Mouse (Mus musculus): ENCODE measurements around the gene Exoc6. TPM values are rescaled to one million over a fixed set of nuclear protein-coding genes. Genes with fewer than 3 reads are reported as not detected.
A peak's percentile ranks its signal among the peaks of the same experiment; 100 is the strongest.

The Exoc6 gene
- polyA plus RNA-seq, 1 experiment: 1.4 TPM

- H3K27me3 ChIP-seq (ENCODE audit: control insufficient read depth): no peaks in the 10 kb centered on the region
- peak overlapping the region; percentile 28 for H3K4me3 ChIP-seq (replicated peaks)
- H3K9me3 ChIP-seq (ENCODE audit: control insufficient read depth, low read length): no peaks in the 10 kb centered on the region
- peaks cover 73% of the 10 kb centered on the region for H3K4me1 ChIP-seq (ENCODE audit: control insufficient read depth)
- H3K36me3 ChIP-seq (ENCODE audit: control insufficient read depth): peaks cover 14% of the 10 kb centered on the region
- TF ChIP-seq GATA1 (IDR thresholded peaks at IDR 0.05; ENCODE audit: low read length): no peak
- no peak for TF ChIP-seq TAL1 (IDR thresholded peaks at IDR 0.05; ENCODE audit: low read length)
Measured at GRCm38 (mm10) chr19:37561106-37561892, 11.1 kb downstream of the Exoc6 start.

GRCm38 (mm10) chr19:37563763-37564162, 13.5 kb downstream of the Exoc6 start:
- Histone ChIP-seq H3K9me3 (ENCODE audit: control insufficient read depth, low read length) (no peaks in the 10 kb centered on the region), H3K4me1 (ENCODE audit: control insufficient read depth) (peaks cover 54% of the 10 kb centered on the region), H3K27me3 (ENCODE audit: control insufficient read depth) (no peaks in the 10 kb centered on the region), H3K4me3 (replicated peaks) (no peak overlapping the region), H3K36me3 (ENCODE audit: control insufficient read depth) (peaks cover 18% of the 10 kb centered on the region)
- no peak for TF ChIP-seq TAL1 (IDR thresholded peaks at IDR 0.05; ENCODE audit: low read length)
- TF ChIP-seq GATA1 (IDR thresholded peaks at IDR 0.05; ENCODE audit: low read length): no peak

DNA sequence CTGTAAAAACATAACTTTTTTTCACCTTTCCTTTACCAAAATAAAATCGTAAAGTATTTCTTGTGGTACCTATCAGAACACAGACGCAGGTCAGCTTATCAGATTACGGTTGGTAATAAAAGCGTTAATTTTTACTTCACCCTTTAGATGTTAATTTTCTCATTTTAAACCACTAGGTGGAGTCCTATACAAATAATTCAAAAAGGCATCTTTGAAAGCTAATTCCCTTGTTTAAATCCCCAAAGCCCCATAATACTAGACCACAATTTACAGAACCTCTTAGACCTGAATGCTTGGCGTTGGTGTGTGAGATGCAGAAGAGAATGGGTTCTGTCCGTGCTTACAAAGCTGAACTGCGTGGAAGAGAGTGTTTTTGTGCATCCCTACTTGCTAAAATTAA, 15.6 kb downstream of the Exoc6 start:
- peaks cover 37% of the 10 kb centered on the region for H3K4me1 ChIP-seq (ENCODE audit: control insufficient read depth)
- H3K27me3 ChIP-seq (ENCODE audit: control insufficient read depth): no peaks in the 10 kb centered on the region
- H3K9me3 ChIP-seq (ENCODE audit: control insufficient read depth, low read length): no peaks in the 10 kb centered on the region
- TF ChIP-seq TAL1 (IDR thresholded peaks at IDR 0.05; ENCODE audit: low read length) (no peak), GATA1 (IDR thresholded peaks at IDR 0.05; ENCODE audit: low read length) (no peak)
- H3K36me3 ChIP-seq (ENCODE audit: control insufficient read depth): peaks cover 19% of the 10 kb centered on the region
- H3K4me3 ChIP-seq (replicated peaks): no peak overlapping the region

DNA sequence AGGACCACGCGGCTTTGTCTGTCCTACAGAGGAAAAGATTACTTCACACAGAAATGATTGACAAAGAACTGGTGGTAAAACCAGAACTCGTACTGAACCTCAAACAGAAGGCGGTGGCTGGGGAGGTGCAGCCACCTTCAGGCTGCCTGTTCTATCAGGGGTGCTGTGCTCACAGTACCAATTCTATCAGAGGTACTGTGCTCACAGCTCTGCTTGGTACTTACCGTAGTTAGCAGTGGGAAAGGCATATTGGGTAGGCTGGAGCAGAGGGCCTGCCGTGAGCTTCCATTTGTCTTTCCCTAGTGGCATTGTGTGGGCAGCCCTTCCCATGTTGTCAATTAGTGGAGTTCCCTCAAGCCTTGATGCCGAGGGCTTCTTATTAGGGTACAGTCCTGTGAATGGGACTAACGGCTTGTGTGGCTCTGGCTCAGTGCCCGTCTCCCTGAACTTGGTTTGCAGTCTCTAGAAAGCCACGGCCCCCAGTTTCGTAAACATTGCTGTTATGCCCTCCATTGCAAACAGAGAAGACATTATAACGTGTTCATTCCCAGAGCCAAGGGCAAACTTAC, 19.1 kb downstream of the Exoc6 start:
- Histone ChIP-seq H3K36me3 (ENCODE audit: control insufficient read depth) (peaks cover 45% of the 10 kb centered on the region), H3K9me3 (ENCODE audit: control insufficient read depth, low read length) (no peaks in the 10 kb centered on the region), H3K4me3 (replicated peaks) (no peak overlapping the region), H3K4me1 (ENCODE audit: control insufficient read depth) (peaks cover 11% of the 10 kb centered on the region), H3K27me3 (ENCODE audit: control insufficient read depth) (no peaks in the 10 kb centered on the region)
- TF ChIP-seq TAL1 (IDR thresholded peaks at IDR 0.05; ENCODE audit: low read length): no peak
- no peak for TF ChIP-seq GATA1 (IDR thresholded peaks at IDR 0.05; ENCODE audit: low read length)

GRCm38 (mm10) chr19:37570966-37571718, 20.9 kb downstream of the Exoc6 start:
- Histone ChIP-seq H3K4me3 (replicated peaks) (no peak overlapping the region), H3K36me3 (ENCODE audit: control insufficient read depth) (peaks cover 50% of the 10 kb centered on the region), H3K9me3 (ENCODE audit: control insufficient read depth, low read length) (no peaks in the 10 kb centered on the region), H3K27me3 (ENCODE audit: control insufficient read depth) (no peaks in the 10 kb centered on the region), H3K4me1 (ENCODE audit: control insufficient read depth) (peaks cover 8% of the 10 kb centered on the region)
- no peak for TF ChIP-seq TAL1 (IDR thresholded peaks at IDR 0.05; ENCODE audit: low read length)
- no peak for TF ChIP-seq GATA1 (IDR thresholded peaks at IDR 0.05; ENCODE audit: low read length)

DNA sequence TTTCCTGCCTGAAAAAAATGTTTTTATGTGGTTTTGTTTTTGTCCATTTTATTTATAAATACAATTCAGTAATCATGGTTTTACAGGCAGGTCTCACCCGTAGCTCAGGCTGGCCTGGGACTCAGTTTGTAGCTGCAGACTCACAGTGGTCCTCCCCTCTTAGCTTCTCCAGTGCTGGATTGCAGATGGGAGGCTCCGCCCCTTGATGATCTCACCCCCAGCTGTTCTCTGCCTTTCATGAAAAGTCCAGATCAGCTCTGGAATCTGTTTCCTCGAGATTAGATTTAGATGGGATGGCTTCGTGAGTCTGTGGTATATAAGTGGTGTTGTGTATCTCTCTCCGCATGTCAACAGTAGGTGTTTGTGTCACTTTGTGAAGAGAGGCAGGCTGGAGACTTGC, 24.6 kb downstream of the Exoc6 start:
- TF ChIP-seq GATA1 (IDR thresholded peaks at IDR 0.05; ENCODE audit: low read length): no peak
- no peak for TF ChIP-seq TAL1 (IDR thresholded peaks at IDR 0.05; ENCODE audit: low read length)
- Histone ChIP-seq H3K36me3 (ENCODE audit: control insufficient read depth) (peaks cover 69% of the 10 kb centered on the region), H3K27me3 (ENCODE audit: control insufficient read depth) (no peaks in the 10 kb centered on the region), H3K4me1 (ENCODE audit: control insufficient read depth) (no peaks in the 10 kb centered on the region), H3K9me3 (ENCODE audit: control insufficient read depth, low read length) (no peaks in the 10 kb centered on the region), H3K4me3 (replicated peaks) (no peak overlapping the region)

DNA sequence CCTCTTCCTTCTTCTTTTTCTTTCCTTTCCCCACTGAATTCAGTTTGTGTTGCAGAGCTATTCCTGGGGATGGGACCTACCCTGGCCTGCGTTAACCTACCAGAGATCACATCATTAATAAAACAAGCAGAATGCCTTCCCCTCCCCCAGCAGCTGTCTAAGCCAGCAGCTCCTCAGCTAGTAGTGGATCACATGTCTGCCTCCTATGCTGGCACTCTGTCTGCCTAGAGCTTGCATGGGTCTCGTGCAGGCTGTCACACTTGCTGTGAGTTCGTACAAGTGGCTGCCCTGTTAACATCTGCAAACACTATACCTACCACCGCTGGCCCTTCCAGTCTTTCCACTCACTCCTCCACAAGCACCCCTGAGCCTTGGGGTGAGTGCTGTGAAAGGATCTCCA, 29.4 kb downstream of the Exoc6 start:
- no peak for TF ChIP-seq GATA1 (IDR thresholded peaks at IDR 0.05; ENCODE audit: low read length)
- no peak for TF ChIP-seq TAL1 (IDR thresholded peaks at IDR 0.05; ENCODE audit: low read length)
- Histone ChIP-seq H3K9me3 (ENCODE audit: control insufficient read depth, low read length) (no peaks in the 10 kb centered on the region), H3K36me3 (ENCODE audit: control insufficient read depth) (peaks cover 68% of the 10 kb centered on the region), H3K4me3 (replicated peaks) (no peak overlapping the region), H3K4me1 (ENCODE audit: control insufficient read depth) (no peaks in the 10 kb centered on the region), H3K27me3 (ENCODE audit: control insufficient read depth) (no peaks in the 10 kb centered on the region)

DNA sequence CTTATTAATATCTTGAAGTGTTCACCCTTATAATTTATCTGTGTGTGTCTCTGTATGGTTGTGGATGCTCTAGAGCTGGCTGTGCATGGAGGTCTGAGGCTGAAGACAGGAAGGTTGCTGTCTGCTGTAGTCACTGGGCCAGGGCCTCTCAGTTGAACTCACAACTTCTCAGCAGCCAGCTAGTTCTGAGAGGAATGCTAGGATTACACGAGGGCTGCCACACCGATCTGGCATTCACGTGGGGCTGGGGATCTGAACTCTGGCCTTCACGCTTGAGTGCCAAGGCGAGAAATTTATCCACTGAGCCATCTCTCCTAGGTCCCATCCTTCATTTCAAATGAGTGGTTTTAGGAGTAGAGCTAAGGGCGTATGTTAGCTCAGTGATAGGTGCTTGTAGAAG, 30.2 kb downstream of the Exoc6 start:
- Histone ChIP-seq H3K4me1 (ENCODE audit: control insufficient read depth) (peaks cover 3% of the 10 kb centered on the region; the same call in 1 of the 2 replicates), H3K27me3 (ENCODE audit: control insufficient read depth) (no peaks in the 10 kb centered on the region), H3K9me3 (ENCODE audit: control insufficient read depth, low read length) (no peaks in the 10 kb centered on the region), H3K4me3 (replicated peaks) (no peak overlapping the region), H3K36me3 (ENCODE audit: control insufficient read depth) (peaks cover 70% of the 10 kb centered on the region)
- TF ChIP-seq TAL1 (IDR thresholded peaks at IDR 0.05; ENCODE audit: low read length): no peak
- no peak for TF ChIP-seq GATA1 (IDR thresholded peaks at IDR 0.05; ENCODE audit: low read length)

DNA sequence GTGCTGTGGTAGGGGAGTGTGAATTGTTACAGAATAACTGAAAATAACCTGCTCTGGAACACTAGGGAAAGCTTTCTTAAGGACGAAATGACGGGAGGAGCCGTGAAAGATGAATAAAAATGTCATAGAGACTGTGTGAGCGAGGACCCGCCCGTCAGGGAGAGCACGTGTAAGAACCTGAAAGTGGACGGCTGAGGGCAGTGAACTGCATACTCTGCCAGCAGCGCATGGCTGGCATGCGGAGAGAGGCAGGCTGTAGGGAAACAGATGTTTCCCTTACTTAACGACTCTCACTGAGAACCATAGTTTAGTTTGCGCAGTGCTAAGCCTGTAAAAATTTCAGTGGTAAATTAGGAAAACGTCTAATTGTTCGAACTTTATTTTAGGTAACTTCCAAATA, 35.0 kb downstream of the Exoc6 start:
- no peak for TF ChIP-seq GATA1 (IDR thresholded peaks at IDR 0.05; ENCODE audit: low read length)
- TF ChIP-seq TAL1 (IDR thresholded peaks at IDR 0.05; ENCODE audit: low read length): no peak
- H3K36me3 ChIP-seq (ENCODE audit: control insufficient read depth): peaks cover 66% of the 10 kb centered on the region
- no peak overlapping the region for H3K4me3 ChIP-seq (replicated peaks)

More for the DNA sequence above, 35.0 kb downstream of the Exoc6 start:
- Histone ChIP-seq H3K27me3 (ENCODE audit: control insufficient read depth) (no peaks in the 10 kb centered on the region), H3K9me3 (ENCODE audit: control insufficient read depth, low read length) (no peaks in the 10 kb centered on the region), H3K4me1 (ENCODE audit: control insufficient read depth) (peaks cover 5% of the 10 kb centered on the region; the same call in 1 of the 2 replicates)

Measured in erythroblast, embryonic 14.5 days (primary cell).